Mouse (Mus musculus): ENCODE measurements around the gene Eci3.
A peak's percentile ranks its signal among the peaks of the same experiment; 100 is the strongest.
"Not testable (repeated sequence)": the region's sequence is repeated elsewhere in the genome, so short reads cannot be mapped to it uniquely, and the experiment has no call there.

Gene Eci3

DNA sequence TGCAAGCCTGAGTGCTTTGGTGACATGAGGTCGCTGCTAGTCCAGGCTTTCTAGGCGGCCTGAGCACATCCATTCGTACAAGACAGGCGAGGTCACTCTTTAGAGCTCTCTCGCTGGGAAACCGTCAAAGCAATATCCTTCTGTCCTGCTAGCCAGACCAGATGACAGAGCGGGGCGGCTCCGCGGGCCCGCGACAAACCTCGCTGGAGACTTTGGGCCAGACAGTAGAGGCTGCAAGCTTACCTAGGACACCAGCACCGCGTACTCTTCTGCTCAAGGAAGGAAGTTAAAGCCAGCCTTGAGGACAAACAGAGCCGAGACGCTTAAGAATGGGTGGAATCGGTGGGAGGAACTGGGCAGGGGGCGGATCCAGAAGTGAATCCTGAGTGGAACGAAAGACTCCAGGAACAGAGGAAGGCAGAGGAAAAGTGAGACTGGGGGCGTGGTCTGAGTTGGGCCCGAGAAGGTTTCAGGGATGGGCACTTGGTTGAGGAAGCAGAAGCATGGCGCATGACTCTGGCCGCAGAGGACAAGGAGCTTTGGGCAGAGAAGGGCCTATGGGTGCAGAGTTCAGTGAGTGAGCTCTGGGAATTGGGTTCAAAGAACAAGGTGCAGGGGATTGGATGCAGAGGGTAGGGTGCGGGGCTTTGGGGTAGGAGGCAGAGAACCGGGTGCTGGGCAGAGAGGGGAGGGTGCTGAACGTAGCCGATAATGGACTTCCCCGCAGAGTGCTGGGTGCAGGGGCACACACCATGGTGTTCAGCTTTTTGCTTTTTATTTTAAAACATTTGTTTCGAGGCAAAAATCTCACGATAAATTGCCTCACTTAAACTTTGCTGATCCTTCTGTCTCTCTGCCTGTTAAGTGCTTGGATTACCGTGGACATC lies at the start of gene Eci3:
Gene Eci3 (minus strand): TSS at position 300 of the 887 bp plus-strand sequence.
- DNase-seq (ENCODE audit: low read depth, low spot score) = no peak

- no peak for DNase-seq (ENCODE audit: low read depth, low spot score)
Observed at GRCm38 (mm10) chr13:34995925-34996324, 32.3 kb upstream of the Eci3 start.

- peak; percentile 90 for DNase-seq (ENCODE audit: low read depth, low spot score)
Observed at GRCm38 (mm10) chr13:34993983-34994811, 30.6 kb upstream of the Eci3 start.

DNA sequence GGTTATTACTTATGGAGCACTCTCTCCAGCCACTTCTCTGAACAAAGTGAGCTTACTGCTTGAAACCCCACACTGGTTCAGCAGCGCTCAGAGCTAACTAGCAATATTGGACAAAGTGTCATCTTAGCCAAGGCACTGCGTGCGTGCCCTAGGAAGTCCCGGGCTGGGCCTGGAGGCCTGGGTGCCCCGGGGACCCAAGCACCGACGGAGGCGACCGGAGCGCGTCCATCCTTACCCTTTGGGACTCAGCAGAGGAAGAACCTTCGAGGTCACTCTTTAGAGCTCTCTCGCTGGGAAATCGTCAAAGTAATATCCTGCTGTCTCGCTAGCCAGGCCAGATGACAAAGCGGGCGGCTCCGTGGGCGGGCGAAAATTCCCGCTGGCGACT lies 30.0 kb upstream of the Eci3 start:
- peak; percentile 50 for DNase-seq (ENCODE audit: low read depth, low spot score)

DNA sequence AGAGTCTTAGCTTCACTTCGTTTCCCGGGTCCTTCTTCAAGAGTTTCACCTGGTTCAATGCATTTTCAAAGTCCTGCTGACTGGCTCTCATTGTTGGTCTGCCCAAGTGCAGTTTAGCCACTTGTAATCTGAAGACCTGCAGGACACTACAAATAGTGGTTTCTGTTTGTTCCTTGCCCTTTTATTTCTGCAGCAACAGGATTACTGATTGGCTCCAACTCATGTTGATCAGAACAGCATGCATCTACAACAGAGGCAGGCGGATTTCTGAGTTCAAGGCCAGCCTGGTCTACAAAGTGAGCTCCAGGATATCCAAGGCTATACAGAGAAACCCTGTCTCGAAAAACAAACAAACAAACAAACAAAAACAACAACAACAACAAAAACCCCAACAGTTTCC lies 29.5 kb upstream of the Eci3 start:
- no peak for DNase-seq (ENCODE audit: low read depth, low spot score)

GRCm38 (mm10) chr13:34991581-34992273 lies 28.1 kb upstream of the Eci3 start:
- DNase-seq (ENCODE audit: low read depth, low spot score) = no peak

GRCm38 (mm10) chr13:34983479-34983878 lies 19.9 kb upstream of the Eci3 start:
- DNase-seq (ENCODE audit: low read depth, low spot score) = not testable (repeated sequence)

- DNase-seq (ENCODE audit: low read depth, low spot score) = not testable (repeated sequence)
Observed at GRCm38 (mm10) chr13:34978635-34979034, 15.0 kb upstream of the Eci3 start.

DNA sequence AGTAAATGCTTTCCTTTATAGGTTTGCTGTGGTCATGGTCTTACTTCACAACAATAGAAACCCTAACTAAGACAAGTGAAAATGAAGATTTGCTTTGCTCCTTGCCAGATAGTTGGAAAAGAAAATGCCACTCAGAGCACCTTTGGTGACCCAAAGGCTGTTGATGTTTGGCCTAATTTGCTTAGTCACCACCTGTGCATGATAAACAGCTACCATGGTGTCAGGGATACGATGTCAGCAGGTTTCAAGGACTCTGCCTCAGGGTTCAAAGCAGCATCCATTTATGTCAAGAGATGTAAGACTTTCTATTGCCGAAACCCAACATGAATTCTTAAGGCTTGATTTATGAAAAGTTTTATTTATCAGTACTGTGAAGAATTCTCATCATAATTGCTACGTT lies 13.8 kb upstream of the Eci3 start:
- DNase-seq (ENCODE audit: low read depth, low spot score) = no peak

- DNase-seq (ENCODE audit: low read depth, low spot score) = no peak
Observed at GRCm38 (mm10) chr13:34976116-34976515, 12.5 kb upstream of the Eci3 start.

DNA sequence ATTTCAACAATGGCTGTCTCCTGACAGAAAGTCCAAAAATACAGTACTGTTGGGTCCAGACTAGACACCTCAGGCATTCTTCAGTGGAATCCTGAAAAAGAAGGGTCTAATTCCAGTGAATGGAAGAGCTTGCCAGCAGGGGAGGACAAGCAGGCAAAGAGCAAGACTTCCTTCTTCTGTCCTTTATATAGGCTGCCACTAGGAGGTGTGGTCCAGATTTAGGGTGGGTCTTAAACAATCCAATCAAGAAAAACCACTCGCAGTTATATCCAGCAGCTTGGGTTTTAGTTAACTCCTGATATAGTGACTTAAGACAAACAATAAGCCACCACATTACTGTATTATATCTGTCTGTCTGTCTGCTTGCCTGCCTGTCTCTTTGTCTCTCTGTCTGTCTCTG lies 10.2 kb upstream of the Eci3 start:
- DNase-seq (ENCODE audit: low read depth, low spot score) = peak; percentile 38

DNA sequence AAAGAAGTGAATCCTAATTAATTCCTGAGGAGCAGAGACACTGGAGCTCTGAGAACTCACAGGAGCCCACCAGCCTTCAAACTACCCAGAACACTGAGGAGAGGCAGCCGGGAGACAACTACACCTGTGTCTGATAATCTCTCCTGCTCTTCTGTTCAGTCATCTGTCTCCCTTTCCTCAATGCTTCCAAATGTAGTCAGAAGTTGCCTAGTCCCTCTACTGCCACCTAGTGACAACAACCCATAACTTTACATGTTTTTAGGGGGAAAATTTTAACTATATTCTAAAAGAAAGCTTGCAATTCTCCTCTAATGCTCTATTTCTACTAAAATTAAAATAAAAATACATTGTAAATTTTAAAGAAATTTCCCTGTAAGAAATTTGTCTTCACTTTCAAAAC lies 9.5 kb upstream of the Eci3 start:
- DNase-seq (ENCODE audit: low read depth, low spot score) = peak; percentile 76

DNA sequence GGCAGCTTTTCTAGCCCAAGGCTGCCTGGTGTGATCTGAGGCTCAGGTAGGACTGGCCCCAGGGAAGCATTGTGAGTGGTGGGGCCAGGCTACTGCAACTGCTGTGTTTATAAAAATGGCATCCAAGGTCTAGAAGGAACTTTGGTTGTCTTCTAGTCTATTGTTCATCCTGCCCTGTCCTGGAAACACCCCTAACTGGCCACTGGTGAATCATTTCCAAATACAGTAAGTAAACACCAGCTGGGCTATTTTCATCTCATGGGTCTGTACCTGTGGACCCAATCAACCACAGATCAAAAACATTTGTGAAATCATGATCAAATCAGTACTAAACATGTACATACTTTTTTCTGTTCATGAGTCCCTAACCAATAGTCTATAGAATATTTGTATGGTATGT lies 8.8 kb upstream of the Eci3 start:
- DNase-seq (ENCODE audit: low read depth, low spot score) = not testable (repeated sequence)

- not testable (repeated sequence) for DNase-seq (ENCODE audit: low read depth, low spot score)
Observed at GRCm38 (mm10) chr13:34965647-34966046, 2.0 kb upstream of the Eci3 start.

GRCm38 (mm10) chr13:34964866-34965265 lies 1.3 kb upstream of the Eci3 start:
- DNase-seq (ENCODE audit: low read depth, low spot score) = no peak

DNA sequence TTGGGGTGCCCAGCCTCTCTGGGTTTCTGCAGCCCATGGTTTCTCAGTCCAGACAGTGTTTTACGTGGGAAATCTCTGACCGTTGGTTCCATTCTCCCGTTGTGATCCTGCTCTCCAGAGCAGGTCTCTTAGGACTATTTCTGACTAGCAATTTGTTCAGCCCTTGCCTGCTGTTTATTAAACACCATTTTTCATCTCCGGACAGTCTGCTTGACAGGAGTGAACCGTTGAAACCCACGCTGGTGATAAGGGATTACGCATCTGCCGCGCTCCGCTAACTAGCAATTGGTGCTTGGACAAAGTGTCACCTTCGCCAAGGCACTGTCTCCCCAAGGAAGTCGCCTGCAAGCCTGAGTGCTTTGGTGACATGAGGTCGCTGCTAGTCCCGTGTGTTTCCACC lies 809 bp upstream of the Eci3 start:
- DNase-seq (ENCODE audit: low read depth, low spot score) = no peak

GRCm38 (mm10) chr13:34960996-34961770 lies 2.4 kb downstream of the Eci3 start:
- no peak for DNase-seq (ENCODE audit: low read depth, low spot score)

DNA sequence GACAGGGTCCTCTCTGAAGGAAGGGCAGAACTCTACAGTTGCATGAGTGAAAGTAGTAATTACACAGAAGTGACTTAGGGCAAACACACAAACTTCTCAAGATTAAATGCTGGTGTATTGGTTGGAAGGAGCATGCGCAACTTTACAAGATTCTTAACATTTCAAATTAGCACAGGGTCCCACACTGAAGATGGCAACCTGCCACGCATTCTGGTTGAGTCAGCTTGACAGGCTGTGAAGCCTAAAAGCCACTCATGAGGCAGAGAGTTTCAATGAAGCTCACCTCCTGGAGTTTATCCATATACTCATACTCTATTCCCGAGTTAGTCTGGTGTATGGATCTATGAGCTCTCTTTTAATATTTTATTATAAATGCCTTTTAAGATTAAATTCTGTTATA lies 5.5 kb downstream of the Eci3 start:
- DNase-seq (ENCODE audit: low read depth, low spot score) = not testable (repeated sequence)

DNA sequence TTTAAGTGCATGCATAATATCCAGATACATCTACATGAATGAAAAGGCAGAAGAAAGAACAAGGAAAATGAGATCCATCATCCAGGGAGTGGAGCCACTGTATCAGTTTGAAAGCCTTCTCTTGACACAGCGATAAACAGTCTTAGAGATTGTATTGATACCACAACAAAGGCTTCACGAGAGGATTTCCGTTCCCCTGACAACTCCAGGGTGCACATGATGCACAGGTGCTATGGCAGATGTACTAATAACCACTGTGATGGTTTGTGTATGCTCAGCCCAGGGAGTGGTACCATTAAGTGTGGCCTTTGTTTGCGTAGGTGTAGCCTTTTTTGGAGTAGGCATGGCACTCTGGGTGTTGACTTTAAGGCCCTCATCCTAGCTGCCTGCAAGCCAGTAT lies 6.7 kb downstream of the Eci3 start:
- peak; percentile 32 for DNase-seq (ENCODE audit: low read depth, low spot score)

DNA sequence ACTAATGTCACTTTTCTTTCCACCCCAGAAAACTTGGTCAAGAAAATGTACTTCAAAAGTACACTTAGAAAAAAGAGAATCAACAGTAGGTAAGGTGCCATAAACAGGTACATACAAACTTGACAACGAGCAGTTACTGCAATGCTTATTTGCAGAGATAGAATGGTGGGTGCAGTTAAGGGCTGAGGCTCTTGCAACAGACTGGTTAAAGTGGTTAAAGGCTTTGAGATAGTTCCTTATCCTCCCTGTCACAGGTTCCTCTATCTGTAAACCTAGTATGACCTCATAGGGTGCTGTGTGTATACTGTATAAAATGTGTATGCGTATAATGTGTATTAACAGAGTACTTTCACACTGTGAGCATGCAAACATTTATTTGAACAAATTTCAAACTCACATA lies 12.2 kb downstream of the Eci3 start:
- not testable (repeated sequence) for DNase-seq (ENCODE audit: low read depth, low spot score)

- no peak for DNase-seq (ENCODE audit: low read depth, low spot score)
Observed at GRCm38 (mm10) chr13:34942370-34942769, 21.2 kb downstream of the Eci3 start.
